Mouse (Mus musculus): ENCODE results near the gene Apom. TPM values are rescaled to one million over a fixed set of nuclear protein-coding genes. Genes with fewer than 3 reads are reported as not detected.
A peak's percentile ranks its signal among the peaks of the same experiment; 100 is the strongest.

Apom gene
- polyA plus RNA-seq, 2 experiments = 1.1 TPM; not detected in 1

DNA sequence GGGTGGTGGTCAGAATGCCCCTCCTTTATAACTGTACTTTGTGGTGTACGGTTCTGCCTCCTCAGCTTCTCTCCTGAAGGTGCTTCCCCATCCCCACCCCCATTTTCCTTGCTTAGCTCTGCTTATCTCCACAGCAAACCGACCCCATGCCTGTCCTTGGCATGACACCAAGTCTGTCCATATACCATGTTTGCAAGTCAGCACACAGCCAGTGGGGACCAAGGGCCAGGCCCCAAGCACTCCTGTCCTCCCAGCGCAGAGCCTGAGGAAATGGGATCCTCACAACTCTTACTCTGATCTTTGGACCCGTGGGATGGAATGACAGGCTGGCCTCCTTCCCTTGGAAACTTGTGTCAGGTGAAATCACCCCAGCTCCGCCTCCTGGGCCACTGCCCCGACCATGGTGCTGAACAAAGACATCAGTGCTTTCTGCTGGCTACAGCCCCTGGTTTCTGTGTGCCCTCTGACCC is 28.6 kb downstream of the Apom start:
- no peak overlapping the region for H3K9ac ChIP-seq (ENCODE audit: low read depth, low read length, severe bottlenecking)
- no peaks in the 10 kb centered on the region for H3K9me3 ChIP-seq (ENCODE audit: control insufficient read depth, low read length)
- H3K4me3 ChIP-seq (replicated peaks; ENCODE audit: low read length) = no peak overlapping the region
- DNase-seq (ENCODE audit: low spot score) = no peak
- 67% methylated on average over 6 of the region's 6 CpGs for WGBS
- H3K36me3 ChIP-seq (ENCODE audit: control insufficient read depth, insufficient read depth, low read length) = peaks cover 58% of the 10 kb centered on the region
- TF ChIP-seq POLR2A (IDR thresholded peaks at IDR 0.05; ENCODE audit: borderline replicate concordance, extremely low read depth, insufficient read depth, insufficient read length) = no peak
- H3K27me3 ChIP-seq (ENCODE audit: control insufficient read depth, insufficient read depth, low read length) = no peaks in the 10 kb centered on the region
- H3K4me1 ChIP-seq (ENCODE audit: control insufficient read depth, insufficient read depth, low read length) = 0 out of 2 replicates have a peak, but pooled peaks cover 2% of the 10 kb centered on the region
- no peak overlapping the region for H3K4me2 ChIP-seq (replicated peaks; ENCODE audit: low read depth, low read length, severe bottlenecking)
- no peak for ATAC-seq (ENCODE audit: low FRiP score, low read depth)
- no peak overlapping the region for H3K27ac ChIP-seq (replicated peaks; ENCODE audit: low read depth, low read length)

DNA sequence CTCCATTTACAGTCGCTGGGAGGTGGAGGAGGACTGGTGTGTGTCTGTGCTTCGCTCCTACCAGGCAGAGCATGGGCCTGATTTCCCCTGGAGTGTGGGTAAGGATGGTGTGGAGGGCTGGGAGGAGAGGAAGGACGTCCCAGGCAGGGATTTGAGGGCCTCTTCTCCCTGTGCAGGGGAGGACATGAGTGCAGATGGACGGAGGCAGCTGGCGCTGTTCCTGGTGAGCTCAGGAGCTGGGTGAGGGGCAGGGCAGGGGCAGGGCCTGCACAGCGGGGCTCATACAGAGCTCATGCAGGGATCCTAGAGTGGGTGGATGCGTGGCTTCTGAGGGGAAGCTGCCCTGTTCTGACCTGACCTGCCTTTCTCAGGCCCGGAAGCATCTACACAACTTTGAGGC is 29.6 kb downstream of the Apom start:
- H3K9me3 ChIP-seq (ENCODE audit: control insufficient read depth, low read length) = no peaks in the 10 kb centered on the region
- no peak overlapping the region for H3K4me3 ChIP-seq (replicated peaks; ENCODE audit: low read length)
- TF ChIP-seq POLR2A (IDR thresholded peaks at IDR 0.05; ENCODE audit: borderline replicate concordance, extremely low read depth, insufficient read depth, insufficient read length) = no peak
- H3K4me2 ChIP-seq (replicated peaks; ENCODE audit: low read depth, low read length, severe bottlenecking) = no peak overlapping the region
- H3K9ac ChIP-seq (ENCODE audit: low read depth, low read length, severe bottlenecking) = no peak overlapping the region
- H3K27ac ChIP-seq (replicated peaks; ENCODE audit: low read depth, low read length) = no peak overlapping the region
- ATAC-seq (ENCODE audit: low FRiP score, low read depth) (peak; percentile 30), DNase-seq (ENCODE audit: low spot score) (no peak)
- 0 out of 2 replicates have a peak, but pooled peaks cover 2% of the 10 kb centered on the region for H3K4me1 ChIP-seq (ENCODE audit: control insufficient read depth, insufficient read depth, low read length)
- WGBS = 70% methylated on average over 7 of the region's 8 CpGs
- peaks cover 66% of the 10 kb centered on the region for H3K36me3 ChIP-seq (ENCODE audit: control insufficient read depth, insufficient read depth, low read length)
- no peaks in the 10 kb centered on the region for H3K27me3 ChIP-seq (ENCODE audit: control insufficient read depth, insufficient read depth, low read length)

DNA sequence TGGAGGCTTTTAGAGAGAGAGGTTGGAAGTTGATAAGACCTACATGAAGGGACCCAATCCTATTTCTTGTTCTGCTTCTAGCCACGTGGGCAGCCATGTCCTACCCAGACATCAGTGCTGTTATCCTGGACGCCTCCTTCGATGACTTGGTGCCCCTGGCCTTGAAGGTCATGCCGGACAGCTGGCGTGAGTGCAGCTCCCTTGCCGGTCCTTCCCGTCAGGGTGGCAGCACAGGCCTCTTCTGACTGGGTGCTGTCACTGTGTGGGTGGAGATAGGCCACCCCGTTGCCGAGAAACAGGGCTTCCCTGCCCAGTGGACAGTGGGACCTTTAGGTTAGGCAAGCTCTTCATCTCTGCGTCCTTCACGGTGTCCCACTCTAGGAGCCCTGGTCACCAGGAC is 30.7 kb downstream of the Apom start:
- Histone ChIP-seq H3K4me1 (ENCODE audit: control insufficient read depth, insufficient read depth, low read length) (0 out of 2 replicates have a peak, but pooled peaks cover 2% of the 10 kb centered on the region), H3K9ac (ENCODE audit: low read depth, low read length, severe bottlenecking) (no peak overlapping the region), H3K9me3 (ENCODE audit: control insufficient read depth, low read length) (no peaks in the 10 kb centered on the region), H3K4me2 (replicated peaks; ENCODE audit: low read depth, low read length, severe bottlenecking) (no peak overlapping the region), H3K27ac (replicated peaks; ENCODE audit: low read depth, low read length) (no peak overlapping the region), H3K27me3 (ENCODE audit: control insufficient read depth, insufficient read depth, low read length) (no peaks in the 10 kb centered on the region), H3K36me3 (ENCODE audit: control insufficient read depth, insufficient read depth, low read length) (peaks cover 78% of the 10 kb centered on the region), H3K4me3 (replicated peaks; ENCODE audit: low read length) (no peak overlapping the region)
- 88% methylated on average over 11 of the region's 11 CpGs for WGBS
- no peak for TF ChIP-seq POLR2A (IDR thresholded peaks at IDR 0.05; ENCODE audit: borderline replicate concordance, extremely low read depth, insufficient read depth, insufficient read length)
- DNase-seq (ENCODE audit: low spot score) (no peak), ATAC-seq (ENCODE audit: low FRiP score, low read depth) (no peak)

- no peak overlapping the region for H3K4me2 ChIP-seq (replicated peaks; ENCODE audit: low read depth, low read length, severe bottlenecking)
- no peak overlapping the region for H3K9ac ChIP-seq (ENCODE audit: low read depth, low read length, severe bottlenecking)
- H3K36me3 ChIP-seq (ENCODE audit: control insufficient read depth, insufficient read depth, low read length) = peaks cover 84% of the 10 kb centered on the region
- no peaks in the 10 kb centered on the region for H3K4me1 ChIP-seq (ENCODE audit: control insufficient read depth, insufficient read depth, low read length)
- TF ChIP-seq POLR2A (IDR thresholded peaks at IDR 0.05; ENCODE audit: borderline replicate concordance, extremely low read depth, insufficient read depth, insufficient read length) = no peak
- WGBS = 77% methylated on average over 10 of the region's 10 CpGs
- H3K9me3 ChIP-seq (ENCODE audit: control insufficient read depth, low read length) = no peaks in the 10 kb centered on the region
- no peak overlapping the region for H3K4me3 ChIP-seq (replicated peaks; ENCODE audit: low read length)
- H3K27me3 ChIP-seq (ENCODE audit: control insufficient read depth, insufficient read depth, low read length) = no peaks in the 10 kb centered on the region
- ATAC-seq (ENCODE audit: low FRiP score, low read depth) (no peak), DNase-seq (ENCODE audit: low spot score) (no peak)
- H3K27ac ChIP-seq (replicated peaks; ENCODE audit: low read depth, low read length) = no peak overlapping the region
Measured at GRCm38 (mm10) chr17:35100196-35100765, 31.6 kb downstream of the Apom start.

DNA sequence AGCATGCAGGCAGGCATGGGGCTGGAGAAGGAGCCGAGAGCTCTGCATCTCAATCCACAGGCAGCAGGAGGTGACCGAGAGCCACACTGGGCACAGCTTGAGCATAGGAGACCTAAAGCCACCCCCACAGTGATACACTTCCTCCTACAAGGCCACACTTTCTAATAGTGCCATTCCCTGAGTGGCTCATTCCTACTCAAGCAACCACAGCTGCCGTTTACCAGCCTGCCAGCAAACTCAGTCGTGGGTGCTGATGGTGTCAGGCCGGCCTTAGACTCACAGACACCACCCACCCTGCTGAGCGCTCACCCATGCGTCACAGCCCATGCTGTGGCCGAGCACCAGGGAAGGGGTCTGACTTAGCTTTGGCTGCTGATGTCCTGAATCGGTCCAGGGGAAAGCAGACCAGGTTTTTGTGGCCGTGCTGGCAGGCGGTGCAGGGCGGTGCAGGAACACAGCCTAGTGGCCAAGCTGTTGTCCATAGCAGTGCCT is 34.6 kb downstream of the Apom start:
- no peak overlapping the region for H3K4me3 ChIP-seq (replicated peaks; ENCODE audit: low read length)
- no peak for ATAC-seq (ENCODE audit: low FRiP score, low read depth)
- 88% methylated on average over 12 of the region's 12 CpGs for WGBS
- peaks cover 96% of the 10 kb centered on the region for H3K36me3 ChIP-seq (ENCODE audit: control insufficient read depth, insufficient read depth, low read length)
- H3K27ac ChIP-seq (replicated peaks; ENCODE audit: low read depth, low read length) = no peak overlapping the region
- H3K9me3 ChIP-seq (ENCODE audit: control insufficient read depth, low read length) = no peaks in the 10 kb centered on the region
- no peak for DNase-seq (ENCODE audit: low spot score)
- no peaks in the 10 kb centered on the region for H3K27me3 ChIP-seq (ENCODE audit: control insufficient read depth, insufficient read depth, low read length)
- no peak for TF ChIP-seq POLR2A (IDR thresholded peaks at IDR 0.05; ENCODE audit: borderline replicate concordance, extremely low read depth, insufficient read depth, insufficient read length)
- H3K9ac ChIP-seq (ENCODE audit: low read depth, low read length, severe bottlenecking) = no peak overlapping the region
- no peaks in the 10 kb centered on the region for H3K4me1 ChIP-seq (ENCODE audit: control insufficient read depth, insufficient read depth, low read length)
- no peak overlapping the region for H3K4me2 ChIP-seq (replicated peaks; ENCODE audit: low read depth, low read length, severe bottlenecking)

Measured in limb, embryonic 14.5 days (tissue).